Mouse (Mus musculus) mouse embryonic stem cell (cell line): ENCODE measurements around the gene Rapgef6.

Experiments
- in situ Hi-C, 2 experiments: fragments of 300-500 bp; cut with MboI; formaldehyde crosslinking; loops; 1 replicate in 1 of 2; 3 replicates in 1 of 2; pipeline ENCODE4 v1.14.3; 2019 to 2020; ENCODE audit warnings: low sequenced_read_pairs in 2 of 2, low pct_unique_long_range_greater_than_20kb in 1 of 2, mixed read lengths in 1 of 2; ENCODE audit not compliant: unreplicated experiment in 1 of 2

Gene Rapgef6

GRCm38 (mm10) chr11:54718601-54719000 lies 196.0 kb downstream of the Rapgef6 start:
- in situ Hi-C loops = no loop called here

GRCm38 (mm10) chr11:54722057-54722456 lies 199.4 kb downstream of the Rapgef6 start:
- in situ Hi-C loops = no loop called here

- in situ Hi-C loops = no loop called here
Measured at GRCm38 (mm10) chr11:54724353-54725034, 201.8 kb downstream of the Rapgef6 start.

GRCm38 (mm10) chr11:54726571-54727062 lies 204.0 kb downstream of the Rapgef6 start:
- in situ Hi-C loops = no loop called here

- in situ Hi-C loops = no loop called here
Measured at GRCm38 (mm10) chr11:54727327-54727901, 204.8 kb downstream of the Rapgef6 start.

GRCm38 (mm10) chr11:54728371-54728770 lies 205.7 kb downstream of the Rapgef6 start:
- in situ Hi-C loops = no loop called here

- in situ Hi-C loops = no loop called here
Measured at GRCm38 (mm10) chr11:54729311-54729710, 206.7 kb downstream of the Rapgef6 start.

- in situ Hi-C loops = no loop called here
Measured at GRCm38 (mm10) chr11:54730931-54731330, 208.3 kb downstream of the Rapgef6 start.

- in situ Hi-C loops = no loop called here
Measured at GRCm38 (mm10) chr11:54731367-54731766, 208.7 kb downstream of the Rapgef6 start.

GRCm38 (mm10) chr11:54733546-54733945 lies 210.9 kb downstream of the Rapgef6 start:
- in situ Hi-C loops = no loop called here

- in situ Hi-C loops = no loop called here
Measured at GRCm38 (mm10) chr11:54735114-54735513, 212.5 kb downstream of the Rapgef6 start.

GRCm38 (mm10) chr11:54736903-54737302 lies 214.3 kb downstream of the Rapgef6 start:
- in situ Hi-C loops = no loop called here

GRCm38 (mm10) chr11:54739012-54739750 lies 216.5 kb downstream of the Rapgef6 start:
- in situ Hi-C loops = no loop called here

- in situ Hi-C loops = no loop called here
Measured at GRCm38 (mm10) chr11:54741330-54741729, 218.7 kb downstream of the Rapgef6 start.

GRCm38 (mm10) chr11:54744231-54744630 lies 221.6 kb downstream of the Rapgef6 start:
- in situ Hi-C loops = no loop called here
